Mouse (Mus musculus): Measurements from ENCODE around the gene Osbp. TPM values are rescaled to one million over a fixed set of nuclear protein-coding genes. Genes with fewer than 3 reads are reported as not detected.
"Not testable (repeated sequence)": the region's sequence is repeated elsewhere in the genome, so short reads cannot be mapped to it uniquely, and the experiment has no call there.

The Osbp gene
- polyA plus RNA-seq, 1 experiment from 2014 or later, result 6.7 TPM

GRCm38 (mm10) chr19:11975683-11976082, 9.9 kb downstream of the Osbp start:
- DNase-seq (ENCODE audit: low spot score), result no peak
- Histone ChIP-seq H3K9me3 (ENCODE audit: control insufficient read depth, low read length) (no peaks in the 10 kb centered on the region), H3K9ac (ENCODE audit: low read length) (no peak overlapping the region), H3K4me1 (ENCODE audit: control insufficient read depth, insufficient read depth, low read length) (no peaks in the 10 kb centered on the region), H3K36me3 (ENCODE audit: control insufficient read depth, insufficient read depth, low read length) (peaks cover 33% of the 10 kb centered on the region), H3K27ac (ENCODE audit: low read depth, low read length) (no peak overlapping the region), H3K4me3 (ENCODE audit: low read depth, low read length) (no peak overlapping the region), H3K27me3 (ENCODE audit: control insufficient read depth, insufficient read depth, low read length) (no peaks in the 10 kb centered on the region), H3K4me2 (ENCODE audit: low read depth) (no peak overlapping the region)
- 87% methylated on average over 4 of the region's 4 CpGs for WGBS
- ATAC-seq (ENCODE audit: insufficient read depth, low FRiP score, low TSS enrichment), result no peak

GRCm38 (mm10) chr19:11977363-11977762, 11.6 kb downstream of the Osbp start:
- no peaks in the 10 kb centered on the region for H3K9me3 ChIP-seq (ENCODE audit: control insufficient read depth, low read length)
- H3K9ac ChIP-seq (ENCODE audit: low read length), result no peak overlapping the region
- no peak for ATAC-seq (ENCODE audit: insufficient read depth, low FRiP score, low TSS enrichment)
- peaks cover 30% of the 10 kb centered on the region for H3K36me3 ChIP-seq (ENCODE audit: control insufficient read depth, insufficient read depth, low read length)
- no peaks in the 10 kb centered on the region for H3K4me1 ChIP-seq (ENCODE audit: control insufficient read depth, insufficient read depth, low read length)
- no peak for DNase-seq (ENCODE audit: low spot score)
- no peak overlapping the region for H3K4me2 ChIP-seq (ENCODE audit: low read depth)
- no peak overlapping the region for H3K4me3 ChIP-seq (ENCODE audit: low read depth, low read length)
- H3K27ac ChIP-seq (ENCODE audit: low read depth, low read length), result no peak overlapping the region
- WGBS, result 86% methylated on average over 5 of the region's 5 CpGs
- no peaks in the 10 kb centered on the region for H3K27me3 ChIP-seq (ENCODE audit: control insufficient read depth, insufficient read depth, low read length)

GRCm38 (mm10) chr19:11980471-11980870, 14.7 kb downstream of the Osbp start:
- no peaks in the 10 kb centered on the region for H3K27me3 ChIP-seq (ENCODE audit: control insufficient read depth, insufficient read depth, low read length)
- H3K4me2 ChIP-seq (ENCODE audit: low read depth), result no peak overlapping the region
- peaks cover 33% of the 10 kb centered on the region for H3K36me3 ChIP-seq (ENCODE audit: control insufficient read depth, insufficient read depth, low read length)
- no peaks in the 10 kb centered on the region for H3K9me3 ChIP-seq (ENCODE audit: control insufficient read depth, low read length)
- ATAC-seq (ENCODE audit: insufficient read depth, low FRiP score, low TSS enrichment), result no peak
- no peak for DNase-seq (ENCODE audit: low spot score)
- no peak overlapping the region for H3K4me3 ChIP-seq (ENCODE audit: low read depth, low read length)
- 88% methylated on average over 4 of the region's 4 CpGs for whole genome bisulfite sequencing
- no peak overlapping the region for H3K9ac ChIP-seq (ENCODE audit: low read length)
- no peak overlapping the region for H3K27ac ChIP-seq (ENCODE audit: low read depth, low read length)
- no peaks in the 10 kb centered on the region for H3K4me1 ChIP-seq (ENCODE audit: control insufficient read depth, insufficient read depth, low read length)

- peaks cover 18% of the 10 kb centered on the region for H3K36me3 ChIP-seq (ENCODE audit: control insufficient read depth, insufficient read depth, low read length)
- 92% methylated on average over 5 of the region's 5 CpGs for WGBS
- H3K4me1 ChIP-seq (ENCODE audit: control insufficient read depth, insufficient read depth, low read length); H3K27ac ChIP-seq (ENCODE audit: low read depth, low read length); H3K9ac ChIP-seq (ENCODE audit: low read length); H3K9me3 ChIP-seq (ENCODE audit: control insufficient read depth, low read length); DNase-seq (ENCODE audit: low spot score); H3K4me3 ChIP-seq (ENCODE audit: low read depth, low read length); H3K27me3 ChIP-seq (ENCODE audit: control insufficient read depth, insufficient read depth, low read length); H3K4me2 ChIP-seq (ENCODE audit: low read depth); ATAC-seq (ENCODE audit: insufficient read depth, low FRiP score, low TSS enrichment): not testable (repeated sequence)
Measured at GRCm38 (mm10) chr19:11984614-11985013, 18.9 kb downstream of the Osbp start.

GRCm38 (mm10) chr19:11987841-11988240, 22.1 kb downstream of the Osbp start:
- Histone ChIP-seq H3K9ac (ENCODE audit: low read length) (no peak overlapping the region), H3K4me2 (ENCODE audit: low read depth) (no peak overlapping the region), H3K4me1 (ENCODE audit: control insufficient read depth, insufficient read depth, low read length) (no peaks in the 10 kb centered on the region), H3K27me3 (ENCODE audit: control insufficient read depth, insufficient read depth, low read length) (no peaks in the 10 kb centered on the region), H3K27ac (ENCODE audit: low read depth, low read length) (no peak overlapping the region), H3K36me3 (ENCODE audit: control insufficient read depth, insufficient read depth, low read length) (peaks cover 15% of the 10 kb centered on the region), H3K4me3 (ENCODE audit: low read depth, low read length) (no peak overlapping the region), H3K9me3 (ENCODE audit: control insufficient read depth, low read length) (no peaks in the 10 kb centered on the region)
- no peak for DNase-seq (ENCODE audit: low spot score)
- WGBS, result 93% methylated on average over 3 of the region's 3 CpGs
- no peak for ATAC-seq (ENCODE audit: insufficient read depth, low FRiP score, low TSS enrichment)

DNA sequence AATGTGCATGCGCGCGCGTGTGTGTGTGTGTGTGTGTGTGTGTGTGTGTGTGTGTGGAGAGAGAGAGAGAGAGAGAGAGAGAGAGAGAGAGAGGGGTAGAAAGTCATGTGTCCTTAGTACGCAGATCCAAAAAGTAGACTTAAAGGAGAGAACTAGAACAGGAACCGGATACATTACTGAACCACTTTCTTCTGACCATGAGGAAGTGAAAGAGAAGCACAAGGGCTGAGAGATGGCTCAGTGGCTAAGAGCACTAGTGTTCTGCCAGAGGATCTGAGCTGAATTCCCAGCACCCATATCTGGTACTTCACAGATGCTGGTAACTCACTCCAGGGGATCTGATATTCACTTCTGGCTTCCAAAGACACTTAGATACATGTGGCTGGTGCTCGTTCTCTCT, 23.6 kb downstream of the Osbp start:
- Histone ChIP-seq H3K9ac (ENCODE audit: low read length) (no peak overlapping the region), H3K27me3 (ENCODE audit: control insufficient read depth, insufficient read depth, low read length) (no peaks in the 10 kb centered on the region), H3K36me3 (ENCODE audit: control insufficient read depth, insufficient read depth, low read length) (peaks cover 10% of the 10 kb centered on the region), H3K9me3 (ENCODE audit: control insufficient read depth, low read length) (no peaks in the 10 kb centered on the region), H3K4me3 (ENCODE audit: low read depth, low read length) (no peak overlapping the region), H3K4me2 (ENCODE audit: low read depth) (no peak overlapping the region), H3K4me1 (ENCODE audit: control insufficient read depth, insufficient read depth, low read length) (no peaks in the 10 kb centered on the region), H3K27ac (ENCODE audit: low read depth, low read length) (no peak overlapping the region)
- ATAC-seq (ENCODE audit: insufficient read depth, low FRiP score, low TSS enrichment), result no peak
- no peak for DNase-seq (ENCODE audit: low spot score)
- WGBS, result 99% methylated on average over 7 of the region's 7 CpGs

DNA sequence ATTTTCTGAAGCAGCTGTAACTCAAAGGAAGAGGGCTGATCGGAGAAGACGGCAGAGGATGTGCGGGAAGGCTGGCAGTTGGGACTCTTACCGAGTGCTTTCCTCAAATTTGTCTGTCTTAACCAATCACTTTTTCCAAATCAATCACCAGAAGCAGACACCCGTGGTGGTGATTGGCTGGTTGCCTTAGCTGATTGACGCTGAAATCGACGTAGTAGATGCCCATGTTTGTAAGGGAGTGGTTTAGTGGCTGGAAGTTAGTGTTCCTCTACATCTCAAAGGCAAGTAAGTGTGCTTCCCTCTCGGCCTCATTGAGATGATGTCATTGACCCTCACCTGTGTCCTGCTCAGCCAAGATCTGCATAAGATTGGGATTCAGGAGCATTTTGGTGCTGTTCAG, 26.3 kb downstream of the Osbp start:
- WGBS, result 94% methylated on average over 9 of the region's 9 CpGs
- peaks cover 13% of the 10 kb centered on the region for H3K36me3 ChIP-seq (ENCODE audit: control insufficient read depth, insufficient read depth, low read length)

DNA sequence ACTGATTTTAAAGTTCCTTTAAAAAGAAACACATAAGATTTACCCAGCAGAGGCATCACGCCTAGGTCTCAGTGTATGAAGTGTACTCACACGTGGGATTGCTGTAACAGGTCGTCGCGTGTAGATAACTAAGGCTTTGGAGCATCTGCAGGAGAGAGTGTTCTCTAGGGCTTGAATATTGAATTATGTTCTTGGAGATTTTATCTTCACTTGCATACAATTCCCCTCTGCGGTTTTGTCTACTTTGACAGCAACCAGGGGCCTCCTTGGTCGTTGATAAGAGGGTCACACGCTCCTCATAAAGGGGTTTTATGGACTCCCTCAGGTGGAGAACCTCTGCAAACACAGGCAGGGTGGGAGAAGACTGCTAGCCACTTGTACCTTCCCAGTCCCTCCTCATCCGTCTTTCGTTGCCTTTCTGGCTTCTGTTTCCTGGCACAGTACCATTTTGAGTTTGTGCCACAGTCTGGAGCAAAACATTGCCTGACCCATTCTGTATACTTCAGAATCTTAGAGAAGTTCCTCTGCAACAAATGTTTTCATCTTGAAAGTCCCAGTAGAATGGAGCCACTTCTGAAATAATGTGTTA, 26.8 kb downstream of the Osbp start:
- 93% methylated on average over 10 of the region's 10 CpGs for WGBS
- no peak for DNase-seq (ENCODE audit: low spot score)
- H3K4me2 ChIP-seq (ENCODE audit: low read depth), result no peak overlapping the region
- no peaks in the 10 kb centered on the region for H3K27me3 ChIP-seq (ENCODE audit: control insufficient read depth, insufficient read depth, low read length)
- H3K9me3 ChIP-seq (ENCODE audit: control insufficient read depth, low read length), result no peaks in the 10 kb centered on the region
- no peak overlapping the region for H3K9ac ChIP-seq (ENCODE audit: low read length)
- H3K4me3 ChIP-seq (ENCODE audit: low read depth, low read length), result no peak overlapping the region
- H3K36me3 ChIP-seq (ENCODE audit: control insufficient read depth, insufficient read depth, low read length), result peaks cover 13% of the 10 kb centered on the region
- no peak for ATAC-seq (ENCODE audit: insufficient read depth, low FRiP score, low TSS enrichment)
- no peak overlapping the region for H3K27ac ChIP-seq (ENCODE audit: low read depth, low read length)
- no peaks in the 10 kb centered on the region for H3K4me1 ChIP-seq (ENCODE audit: control insufficient read depth, insufficient read depth, low read length)

More for the DNA sequence above, 26.3 kb downstream of the Osbp start:
- Histone ChIP-seq H3K9ac (ENCODE audit: low read length) (no peak overlapping the region), H3K9me3 (ENCODE audit: control insufficient read depth, low read length) (no peaks in the 10 kb centered on the region), H3K4me1 (ENCODE audit: control insufficient read depth, insufficient read depth, low read length) (no peaks in the 10 kb centered on the region), H3K27me3 (ENCODE audit: control insufficient read depth, insufficient read depth, low read length) (no peaks in the 10 kb centered on the region), H3K27ac (ENCODE audit: low read depth, low read length) (no peak overlapping the region), H3K4me2 (ENCODE audit: low read depth) (no peak overlapping the region), H3K4me3 (ENCODE audit: low read depth, low read length) (no peak overlapping the region)
- ATAC-seq (ENCODE audit: insufficient read depth, low FRiP score, low TSS enrichment), result no peak
- DNase-seq (ENCODE audit: low spot score), result no peak

- WGBS, result 90% methylated on average over 6 of the region's 6 CpGs
- ATAC-seq (ENCODE audit: insufficient read depth, low FRiP score, low TSS enrichment), result no peak
- peaks cover 13% of the 10 kb centered on the region for H3K36me3 ChIP-seq (ENCODE audit: control insufficient read depth, insufficient read depth, low read length)
Measured at GRCm38 (mm10) chr19:11994703-11995431, 29.1 kb downstream of the Osbp start.

More at GRCm38 (mm10) chr19:11994703-11995431, 29.1 kb downstream of the Osbp start:
- no peak overlapping the region for H3K4me3 ChIP-seq (ENCODE audit: low read depth, low read length)
- no peaks in the 10 kb centered on the region for H3K4me1 ChIP-seq (ENCODE audit: control insufficient read depth, insufficient read depth, low read length)
- no peak for DNase-seq (ENCODE audit: low spot score)
- no peak overlapping the region for H3K4me2 ChIP-seq (ENCODE audit: low read depth)
- no peaks in the 10 kb centered on the region for H3K9me3 ChIP-seq (ENCODE audit: control insufficient read depth, low read length)
- H3K27me3 ChIP-seq (ENCODE audit: control insufficient read depth, insufficient read depth, low read length), result no peaks in the 10 kb centered on the region
- no peak overlapping the region for H3K27ac ChIP-seq (ENCODE audit: low read depth, low read length)
- H3K9ac ChIP-seq (ENCODE audit: low read length), result no peak overlapping the region
